Mouse (Mus musculus) kidney, adult 2 months (tissue): ENCODE measurements at regions not wholly inside any gene's neighbourhood (a gene's known extent, or its start where the extent isn't known, plus 50 kb on each side); places are given as distances from the start of the nearest gene placed in this dataset.

ENCODE experiments used
- CTCF ChIP-seq: fragments of 200-500 bp; conservative IDR thresholded peaks from 2 replicates; pipeline ENCODE4 v1.5.1; 2011; ENCODE audit warnings: low read depth, mild to moderate bottlenecking, control low read depth, low read length, moderate library complexity, mixed read lengths; ENCODE audit not compliant: insufficient read depth, insufficient read length
- POLR2A ChIP-seq: fragments of 200-500 bp; IDR thresholded peaks from one replicate; pipeline ENCODE4 v1.6.1; 2011; ENCODE audit warnings: low read depth, low read length, control low read depth

- TF ChIP-seq POLR2A: no peak
- TF ChIP-seq CTCF: no peak
These were observed 74.1 kb upstream of the Zc3h12a start for GRCm38 (mm10) chr4:125201638-125202325.
